8 mouse cellular contexts compared by ENCODE assay signal in the genomic region with DNA sequence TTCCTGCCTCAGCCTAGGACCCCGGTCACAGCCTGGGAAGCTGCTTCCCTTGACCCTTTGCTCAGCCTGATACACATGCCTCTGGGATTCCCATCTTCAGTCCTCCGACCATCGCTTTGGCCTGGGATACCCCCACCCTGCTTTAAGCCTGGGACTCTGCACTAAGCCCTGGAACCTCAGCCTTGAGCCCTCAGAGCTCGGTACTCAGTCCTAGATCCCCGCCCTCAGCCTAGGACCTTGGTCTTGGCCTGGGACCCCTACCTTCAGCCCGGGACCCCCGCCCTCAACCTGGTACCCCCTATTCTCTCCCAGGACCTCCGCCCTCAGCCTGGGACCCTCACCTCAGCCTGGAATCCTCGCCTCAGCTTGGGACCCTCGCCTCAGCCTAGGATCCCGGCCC. TPM values are rescaled to one million over a fixed set of nuclear protein-coding genes. Genes with fewer than 3 reads are reported as not detected.
DNase-seq lines count a peak whose midpoint lies in the region; ATAC-seq and TF ChIP-seq lines count a peak whose summit lies in the region.

No protein-coding gene starts in this region.

- H3K4me2 ChIP-seq in heart, embryonic 15.5 days: peak overlapping the region; percentile 100
- H3K4me2 ChIP-seq in liver, postnatal 0 days (ENCODE audit: low read depth, low read length): peak overlapping the region; percentile 77

- no peak for TF ChIP-seq CTCF in liver, postnatal 0 days (IDR thresholded peaks at IDR 0.05; ENCODE audit: low read depth)

- in situ Hi-C loops in ES-E14 (cut with MboI; ENCODE audit: low sequenced_read_pairs in 2 of 2, unreplicated experiment in 2 of 2): no loop called here

- H3K9ac ChIP-seq in ES-E14 (ENCODE audit: insufficient read depth, low read depth, low read length, poor library complexity, severe bottlenecking): peak overlapping the region; percentile 89
- peak overlapping the region; percentile 70 for H3K9ac ChIP-seq in heart, embryonic 15.5 days
- peak overlapping the region; percentile 32 for H3K9ac ChIP-seq in liver, postnatal 0 days (replicated peaks)

- H3K27me3 ChIP-seq in heart, embryonic 15.5 days: no peaks in the 10 kb centered on the region
- peaks cover 2% of the 10 kb centered on the region; the same call in 1 of the 2 replicates for H3K27me3 ChIP-seq in liver, postnatal 0 days (ENCODE audit: insufficient read depth, low read length)

- no peak for TF ChIP-seq EP300 in liver, postnatal 0 days (IDR thresholded peaks at IDR 0.05; ENCODE audit: low read depth)

- H3K4me3 ChIP-seq in ES-E14 (ENCODE audit: insufficient read depth in 1 of 2, low read depth in 1 of 2, low read length in 2 of 2, poor library complexity in 1 of 2, severe bottlenecking in 1 of 2): peak overlapping the region; percentile 89 to 97
- peak overlapping the region; percentile 71 for H3K4me3 ChIP-seq in heart, embryonic 15.5 days
- peak overlapping the region; percentile 42 for H3K4me3 ChIP-seq in liver, postnatal 0 days (ENCODE audit: low read depth, low read length)

- no peak for ATAC-seq in heart, embryonic 15.5 days (replicated peaks; ENCODE audit: insufficient number of reproducible peaks, insufficient read depth, low FRiP score, low read depth)
- ATAC-seq in liver, postnatal 0 days: no peak
- no peak for ATAC-seq in monocyte, adult 5-6 weeks (replicated peaks; ENCODE audit: insufficient number of reproducible peaks, low FRiP score, low TSS enrichment, poor library complexity, severe bottlenecking)

- DNase-seq in heart, adult 18-20 months: peak; percentile 7 to 10
- DNase-seq in heart, postnatal 36 days: no peak
- no peak for DNase-seq in ES-E14 (ENCODE audit: low read depth, low spot score)
- no peak for DNase-seq in liver, postnatal 0 days
- DNase-seq in spleen, postnatal 14 days (ENCODE audit: low spot score in 2 of 2): no peak
- DNase-seq in adrenal gland, postnatal 4 days (ENCODE audit: low spot score in 2 of 2): no peak

- H3K36me3 ChIP-seq in ES-E14 (ENCODE audit: control insufficient read depth, insufficient read depth, low read length, poor library complexity, severe bottlenecking): no peaks in the 10 kb centered on the region
- H3K36me3 ChIP-seq in heart, embryonic 15.5 days: no peaks in the 10 kb centered on the region
- no peaks in the 10 kb centered on the region for H3K36me3 ChIP-seq in liver, postnatal 0 days (replicated peaks; ENCODE audit: insufficient read depth, low read length)

- H3K4me1 ChIP-seq in ES-E14 (ENCODE audit: control insufficient read depth in 2 of 2, insufficient read depth in 2 of 2, low read length in 2 of 2, poor library complexity in 1 of 2): peaks cover 2 to 17% of the 10 kb centered on the region in 2 experiments; a peak in 2 of 4 replicates
- peaks cover 34% of the 10 kb centered on the region for H3K4me1 ChIP-seq in heart, embryonic 15.5 days (replicated peaks)
- H3K4me1 ChIP-seq in liver, postnatal 0 days (ENCODE audit: insufficient read depth): peaks cover 14% of the 10 kb centered on the region

- H3K27ac ChIP-seq in ES-E14 (ENCODE audit: insufficient read depth, low read depth, low read length, poor library complexity, severe bottlenecking): no peak overlapping the region
- H3K27ac ChIP-seq in heart, embryonic 15.5 days: no peak overlapping the region
- H3K27ac ChIP-seq in liver, postnatal 0 days (ENCODE audit: low read depth): no peak overlapping the region

- 13% methylated on average over 11 of the region's 11 CpGs for WGBS in heart, embryonic 15.5 days
- WGBS in liver, postnatal 0 days (ENCODE audit: insufficient replicate concordance): 18% methylated on average over 10 of the region's 11 CpGs

- intact Hi-C loops in heart, postnatal 36 days (cut with DNase I): loop anchor here (5.0 kb wide), 1 partner anchor 54 kb away; no protein-coding TSS in a partner anchor

- H3K9me3 ChIP-seq in ES-E14 (ENCODE audit: control insufficient read depth, insufficient read depth, low read depth, low read length): no peaks in the 10 kb centered on the region
- no peaks in the 10 kb centered on the region for H3K9me3 ChIP-seq in heart, embryonic 15.5 days (replicated peaks)
- H3K9me3 ChIP-seq in liver, postnatal 0 days (ENCODE audit: low read length): no peaks in the 10 kb centered on the region

TF ChIP-seq in ES-E14, 5 proteins besides CTCF, POLR2A, EP300 and RAD21:
- TF ChIP-seq MAFK (IDR thresholded peaks at IDR 0.05; ENCODE audit: insufficient read depth, low read depth, low read length) (no peak), HCFC1 (IDR thresholded peaks at IDR 0.05; ENCODE audit: borderline replicate concordance, insufficient read depth, low read length) (no peak), CHD2 (IDR thresholded peaks at IDR 0.05; ENCODE audit: low read depth, low read length) (no peak), ZC3H11A (IDR thresholded peaks at IDR 0.05; ENCODE audit: borderline replicate concordance, low read depth, low read length) (no peak), ZNF384 (IDR thresholded peaks at IDR 0.05; ENCODE audit: low read depth, low read length) (no peak)

RNA-seq across cellular contexts. Expression of a gene that starts 0.5 kb away (rescaled TPM):
- total RNA-seq in heart, adult 18-20 months (2021): 1 to 10 TPM; 2.3 to 2.7 TPM
- 1 to 10 TPM; 2.4 to 4.9 TPM for total RNA-seq in heart, postnatal 36 days (2021)
- total RNA-seq in ES-E14 (2012; rRNA removed): 7.9 and 8.7 TPM in 2 replicates
- polyA plus RNA-seq in heart, embryonic 15.5 days (2015; fragmentation: Nextera tagmentation; extraction: Ambion mirVana): 9.4 and 18.0 TPM in 2 replicates
- polyA plus RNA-seq in liver, postnatal 0 days (2015; fragmentation: Nextera tagmentation; extraction: Ambion mirVana): 2.7 and 2.9 TPM in 2 replicates
- 2.2 to 2.6 TPM (median 2.5 TPM) in 3 replicates for total RNA-seq in monocyte, adult 5-6 weeks (2017)
- 10 to 100 TPM; 52.3 to 72.3 TPM for total RNA-seq in adrenal gland, postnatal 4 days (2021)

Comparison
In these comparisons a context has a peak if more than half of its experiments do, and no peak if none do; other contexts are left out.
1. DNase-seq: peak in heart, adult 18-20 months (2 of 2); none in heart, postnatal 36 days (0 of 2), ES-E14 (single experiment), liver, postnatal 0 days (single experiment), spleen, postnatal 14 days (0 of 2) and adrenal gland, postnatal 4 days (0 of 2).
2. H3K4me3 ChIP-seq: peak in every context shown above with its lines; median percentile 93 in ES-E14; 71 in heart, embryonic 15.5 days; 42 in liver, postnatal 0 days.
3. H3K9ac ChIP-seq: peak in every context shown above with its lines; median percentile 89 in ES-E14; 70 in heart, embryonic 15.5 days; 32 in liver, postnatal 0 days.